Mouse (Mus musculus) liver, embryonic 16.5 days (tissue): Measurements from ENCODE around the gene Acsm5. TPM values are rescaled to one million over a fixed set of nuclear protein-coding genes. Genes with fewer than 3 reads are reported as not detected.

Source experiments
- ATAC-seq: fragments of 200-750 bp; cut with Nextera tagmentation; 2 replicates; pipeline ENCODE4 v1.8.0; 2017; ENCODE audit warnings: low read depth, mild to moderate bottlenecking, moderate number of reproducible peaks, moderate library complexity
- H3K27ac ChIP-seq: fragments of 300-500 bp; sonication (generic); 2 replicates; pipeline ENCODE4 v1.5.1; 2014; ENCODE audit warnings: mild to moderate bottlenecking, low read length
- H3K27me3 ChIP-seq: fragments of 300-500 bp; sonication (generic); 2 replicates; pipeline ENCODE4 v1.6.1; 2014; ENCODE audit warnings: low read depth, low read length, mixed read lengths; ENCODE audit not compliant: control insufficient read depth, insufficient read depth
- H3K36me3 ChIP-seq: fragments of 300-500 bp; sonication (generic); 2 replicates; pipeline ENCODE4 v1.6.1; 2014; ENCODE audit warnings: mild to moderate bottlenecking; ENCODE audit not compliant: control insufficient read depth, insufficient read depth
- H3K4me1 ChIP-seq: fragments of 300-500 bp; sonication (generic); 2 replicates; pipeline ENCODE4 v1.6.1; 2014; ENCODE audit warnings: low read depth, low read length, mixed read lengths; ENCODE audit not compliant: control insufficient read depth
- H3K4me2 ChIP-seq: fragments of 300-500 bp; sonication (generic); 2 replicates; pipeline ENCODE4 v1.6.1; 2014; ENCODE audit warnings: low read depth, low read length, mixed read lengths
- H3K4me3 ChIP-seq: fragments of 300-500 bp; sonication (generic); 2 replicates; pipeline ENCODE4 v1.5.1; 2014; ENCODE audit warnings: low read depth, mild to moderate bottlenecking, low read length
- H3K9ac ChIP-seq: fragments of 300-500 bp; sonication (generic); 2 replicates; pipeline ENCODE4 v1.6.1; 2014; ENCODE audit warnings: low read depth, low read length
- H3K9me3 ChIP-seq: fragments of 300-500 bp; sonication (generic); replicated peaks from 2 replicates; pipeline ENCODE4 v1.6.1; 2016; ENCODE audit warnings: low read length; ENCODE audit not compliant: control insufficient read depth
- WGBS: fragments of 180-500 bp; shearing (Covaris S2); extraction: QIAGEN DNeasy Blood & Tissue Kit; methylation state at CpG from one replicate; pipeline ENCODE4 v1.1.7; 2014; ENCODE audit not compliant: insufficient replicate concordance; 5-methylcytosine and 5-hydroxymethylcytosine counted together
- polyA plus RNA-seq: library from polyadenylated mRNA; unstranded; fragments of >200 nt; fragmentation: Nextera tagmentation; extraction: Ambion mirVana; gene quantifications from 2 replicates; pipeline ENCODE4 v1.2.1, GENCODE M21; 2015

Gene Acsm5
- polyA plus RNA-seq = 0.19 and 0.46 TPM in 2 replicates

GRCm38 (mm10) chr7:119519163-119519562, at the start of gene Acsm5:
Gene Acsm5, plus strand, starts transcription at chr7:119519463.
- Histone ChIP-seq H3K27ac (no peak within 1 kb of the TSS), H3K4me2 (no peak within 1 kb of the TSS), H3K4me1 (no peaks in the 10 kb centered on the region), H3K9me3 (no peaks in the 10 kb centered on the region), H3K9ac (no peak within 1 kb of the TSS), H3K4me3 (no peak within 1 kb of the TSS), H3K36me3 (no peaks in the 10 kb centered on the region), H3K27me3 (no peaks in the 10 kb centered on the region)
- no peak for ATAC-seq
- WGBS = 55% methylated on average over 5 of the region's 5 CpGs

- Histone ChIP-seq H3K4me2 (no peak overlapping the region), H3K9ac (no peak overlapping the region), H3K27me3 (no peaks in the 10 kb centered on the region), H3K36me3 (no peaks in the 10 kb centered on the region), H3K9me3 (no peaks in the 10 kb centered on the region), H3K4me1 (no peaks in the 10 kb centered on the region), H3K4me3 (no peak overlapping the region), H3K27ac (no peak overlapping the region)
- 68% methylated on average over 33 of the region's 33 CpGs for WGBS
- ATAC-seq = no peak
These were observed 42.5 kb upstream of the Acsm5 start for GRCm38 (mm10) chr7:119476500-119477389.

- H3K36me3 ChIP-seq = no peaks in the 10 kb centered on the region
- H3K4me2 ChIP-seq = no peak within 1 kb of the TSS
- H3K4me1 ChIP-seq = no peaks in the 10 kb centered on the region
- H3K9ac ChIP-seq = no peak within 1 kb of the TSS
- ATAC-seq = no peak
- no peak within 1 kb of the TSS for H3K4me3 ChIP-seq
- no peak within 1 kb of the TSS for H3K27ac ChIP-seq
- no peaks in the 10 kb centered on the region for H3K27me3 ChIP-seq
- H3K9me3 ChIP-seq = no peaks in the 10 kb centered on the region
These were observed 40.0 kb upstream of the Acsm5 start, which contains the start of gene Umod for GRCm38 (mm10) chr7:119479256-119479655. Gene Umod, minus strand, starts transcription at chr7:119479282.

- 46% methylated on average over 4 of the region's 4 CpGs for WGBS
- Histone ChIP-seq H3K27me3 (no peaks in the 10 kb centered on the region), H3K9ac (no peak overlapping the region), H3K9me3 (no peaks in the 10 kb centered on the region), H3K36me3 (no peaks in the 10 kb centered on the region), H3K4me2 (no peak overlapping the region), H3K4me1 (no peaks in the 10 kb centered on the region), H3K27ac (no peak overlapping the region), H3K4me3 (no peak overlapping the region)
- no peak for ATAC-seq
These were observed 35.1 kb upstream of the Acsm5 start for GRCm38 (mm10) chr7:119484154-119484553.

- H3K4me3 ChIP-seq = no peak overlapping the region
- H3K27me3 ChIP-seq = no peaks in the 10 kb centered on the region
- no peak overlapping the region for H3K4me2 ChIP-seq
- ATAC-seq = no peak
- H3K9me3 ChIP-seq = no peaks in the 10 kb centered on the region
- no peak overlapping the region for H3K27ac ChIP-seq
- 41% methylated on average over 5 of the region's 5 CpGs for WGBS
- H3K36me3 ChIP-seq = no peaks in the 10 kb centered on the region
- H3K9ac ChIP-seq = no peak overlapping the region
- no peaks in the 10 kb centered on the region for H3K4me1 ChIP-seq
These were observed 32.6 kb upstream of the Acsm5 start for GRCm38 (mm10) chr7:119486683-119487082.

GRCm38 (mm10) chr7:119490041-119490780, 29.1 kb upstream of the Acsm5 start:
- Histone ChIP-seq H3K27me3 (no peaks in the 10 kb centered on the region), H3K4me3 (no peak overlapping the region), H3K27ac (no peak overlapping the region), H3K9me3 (no peaks in the 10 kb centered on the region), H3K36me3 (no peaks in the 10 kb centered on the region), H3K4me1 (no peaks in the 10 kb centered on the region), H3K9ac (no peak overlapping the region), H3K4me2 (no peak overlapping the region)
- WGBS = 67% methylated on average over 4 of the region's 4 CpGs
- ATAC-seq = no peak

- Histone ChIP-seq H3K27me3 (no peaks in the 10 kb centered on the region), H3K4me1 (no peaks in the 10 kb centered on the region), H3K36me3 (no peaks in the 10 kb centered on the region), H3K9me3 (no peaks in the 10 kb centered on the region), H3K27ac (no peak overlapping the region), H3K4me3 (no peak overlapping the region), H3K9ac (no peak overlapping the region), H3K4me2 (no peak overlapping the region)
- WGBS = 75% methylated on average over 4 of the region's 4 CpGs
- no peak for ATAC-seq
These were observed 8.1 kb upstream of the Acsm5 start for GRCm38 (mm10) chr7:119511143-119511542.

GRCm38 (mm10) chr7:119513056-119513455, 6.2 kb upstream of the Acsm5 start:
- H3K27me3 ChIP-seq = no peaks in the 10 kb centered on the region
- no peak overlapping the region for H3K27ac ChIP-seq
- no peak overlapping the region for H3K9ac ChIP-seq
- WGBS = 25% methylated on average over 7 of the region's 7 CpGs
- no peaks in the 10 kb centered on the region for H3K36me3 ChIP-seq
- no peak overlapping the region for H3K4me2 ChIP-seq
- no peak overlapping the region for H3K4me3 ChIP-seq
- no peaks in the 10 kb centered on the region for H3K4me1 ChIP-seq
- no peaks in the 10 kb centered on the region for H3K9me3 ChIP-seq
- 0 out of 2 replicates have a peak, but pooled peaks have one; percentile 27 for ATAC-seq
